Mouse (Mus musculus): ENCODE results near the gene Lgals8. TPM values are rescaled to one million over a fixed set of nuclear protein-coding genes. Genes with fewer than 3 reads are reported as not detected.
"Not testable (repeated sequence)": the region's sequence is repeated elsewhere in the genome, so short reads cannot be mapped to it uniquely, and the experiment has no call there.

Gene Lgals8
- polyA plus RNA-seq, 1 experiment from 2014 or later = 14.5 TPM

- H3K9ac ChIP-seq = no peak overlapping the region
- no peaks in the 10 kb centered on the region for H3K9me3 ChIP-seq
- H3K4me2 ChIP-seq = no peak overlapping the region
- H3K4me1 ChIP-seq = no peaks in the 10 kb centered on the region
- WGBS = 60% methylated on average over 2 of the region's 2 CpGs
- H3K36me3 ChIP-seq = no peaks in the 10 kb centered on the region
- H3K27ac ChIP-seq (replicated peaks) = no peak overlapping the region
- ATAC-seq (ENCODE audit: extremely low read depth, insufficient number of reproducible peaks, low FRiP score, low TSS enrichment) = no peak
- H3K27me3 ChIP-seq (replicated peaks) = no peaks in the 10 kb centered on the region
- H3K4me3 ChIP-seq = no peak overlapping the region
Observed at GRCm38 (mm10) chr13:12485197-12485596, 20.5 kb upstream of the Lgals8 start.

GRCm38 (mm10) chr13:12479802-12480201 lies 15.1 kb upstream of the Lgals8 start:
- no peaks in the 10 kb centered on the region for H3K9me3 ChIP-seq
- WGBS = 69% methylated on average over 6 of the region's 6 CpGs
- no peaks in the 10 kb centered on the region for H3K4me1 ChIP-seq
- no peak overlapping the region for H3K27ac ChIP-seq (replicated peaks)
- H3K27me3 ChIP-seq (replicated peaks) = no peaks in the 10 kb centered on the region
- no peaks in the 10 kb centered on the region for H3K36me3 ChIP-seq
- H3K9ac ChIP-seq = no peak overlapping the region
- no peak overlapping the region for H3K4me3 ChIP-seq
- H3K4me2 ChIP-seq = no peak overlapping the region
- ATAC-seq (ENCODE audit: extremely low read depth, insufficient number of reproducible peaks, low FRiP score, low TSS enrichment) = no peak

- Histone ChIP-seq H3K9me3 (no peaks in the 10 kb centered on the region), H3K4me2 (no peak overlapping the region), H3K4me1 (no peaks in the 10 kb centered on the region), H3K9ac (no peak overlapping the region), H3K27ac (replicated peaks) (no peak overlapping the region), H3K36me3 (no peaks in the 10 kb centered on the region), H3K4me3 (no peak overlapping the region), H3K27me3 (replicated peaks) (no peaks in the 10 kb centered on the region)
- no peak for ATAC-seq (ENCODE audit: extremely low read depth, insufficient number of reproducible peaks, low FRiP score, low TSS enrichment)
- 79% methylated on average over 15 of the region's 15 CpGs for WGBS
Observed at GRCm38 (mm10) chr13:12478301-12478700, 13.6 kb upstream of the Lgals8 start.

- H3K27ac ChIP-seq (replicated peaks) = no peak overlapping the region
- H3K4me1 ChIP-seq = no peaks in the 10 kb centered on the region
- H3K9me3 ChIP-seq = no peaks in the 10 kb centered on the region
- H3K36me3 ChIP-seq = no peaks in the 10 kb centered on the region
- H3K27me3 ChIP-seq (replicated peaks) = peaks cover 9% of the 10 kb centered on the region; the same call in 1 of the 2 replicates
- WGBS = 85% methylated on average over 4 of the region's 4 CpGs
- H3K4me2 ChIP-seq = no peak overlapping the region
- H3K9ac ChIP-seq = no peak overlapping the region
- no peak for ATAC-seq (ENCODE audit: extremely low read depth, insufficient number of reproducible peaks, low FRiP score, low TSS enrichment)
- H3K4me3 ChIP-seq = no peak overlapping the region
Observed at GRCm38 (mm10) chr13:12476886-12477285, 12.1 kb upstream of the Lgals8 start.

- no peak for ATAC-seq (ENCODE audit: extremely low read depth, insufficient number of reproducible peaks, low FRiP score, low TSS enrichment)
Observed at GRCm38 (mm10) chr13:12475239-12475638, 10.5 kb upstream of the Lgals8 start.

GRCm38 (mm10) chr13:12473724-12474378 lies 9.1 kb upstream of the Lgals8 start:
- Histone ChIP-seq H3K27me3 (replicated peaks) (peaks cover 9% of the 10 kb centered on the region; the same call in 1 of the 2 replicates), H3K4me3 (no peak overlapping the region), H3K27ac (replicated peaks) (no peak overlapping the region), H3K4me1 (no peaks in the 10 kb centered on the region), H3K36me3 (no peaks in the 10 kb centered on the region), H3K9ac (no peak overlapping the region), H3K9me3 (no peaks in the 10 kb centered on the region), H3K4me2 (no peak overlapping the region)
- ATAC-seq (ENCODE audit: extremely low read depth, insufficient number of reproducible peaks, low FRiP score, low TSS enrichment) = no peak
- WGBS = 36% methylated on average over 8 of the region's 8 CpGs

More at GRCm38 (mm10) chr13:12475239-12475638, 10.5 kb upstream of the Lgals8 start:
- peaks cover 9% of the 10 kb centered on the region; the same call in 1 of the 2 replicates for H3K27me3 ChIP-seq (replicated peaks)
- H3K9me3 ChIP-seq = no peaks in the 10 kb centered on the region
- H3K36me3 ChIP-seq = no peaks in the 10 kb centered on the region
- no peaks in the 10 kb centered on the region for H3K4me1 ChIP-seq
- H3K4me2 ChIP-seq = no peak overlapping the region
- no peak overlapping the region for H3K4me3 ChIP-seq
- 69% methylated on average over 6 of the region's 6 CpGs for WGBS
- H3K9ac ChIP-seq = no peak overlapping the region
- H3K27ac ChIP-seq (replicated peaks) = no peak overlapping the region

- Histone ChIP-seq H3K27me3 (replicated peaks) (peaks cover 9% of the 10 kb centered on the region; the same call in 1 of the 2 replicates), H3K36me3 (no peaks in the 10 kb centered on the region), H3K4me1 (no peaks in the 10 kb centered on the region), H3K27ac (replicated peaks) (no peak overlapping the region), H3K4me3 (no peak overlapping the region), H3K9me3 (no peaks in the 10 kb centered on the region), H3K9ac (no peak overlapping the region), H3K4me2 (no peak overlapping the region)
- WGBS = 84% methylated on average over 1 of the region's 1 CpGs
- ATAC-seq (ENCODE audit: extremely low read depth, insufficient number of reproducible peaks, low FRiP score, low TSS enrichment) = no peak
Observed at GRCm38 (mm10) chr13:12468488-12468887, 3.7 kb upstream of the Lgals8 start.

GRCm38 (mm10) chr13:12464159-12464558 lies 585 bp downstream of the Lgals8 start:
- not testable (repeated sequence) for H3K36me3 ChIP-seq; H3K27me3 ChIP-seq (replicated peaks); H3K27ac ChIP-seq (replicated peaks); H3K4me2 ChIP-seq; H3K4me3 ChIP-seq; H3K9me3 ChIP-seq; ATAC-seq (ENCODE audit: extremely low read depth, insufficient number of reproducible peaks, low FRiP score, low TSS enrichment); H3K9ac ChIP-seq
- WGBS = 75% methylated on average over 6 of the region's 6 CpGs
- H3K4me1 ChIP-seq = peaks cover 20% of the 10 kb centered on the region

GRCm38 (mm10) chr13:12462623-12463022 lies 2.1 kb downstream of the Lgals8 start:
- H3K4me2 ChIP-seq = no peak overlapping the region
- WGBS = 62% methylated on average over 4 of the region's 4 CpGs
- peaks cover 20% of the 10 kb centered on the region for H3K4me1 ChIP-seq
- H3K9ac ChIP-seq = no peak overlapping the region
- peaks cover 11% of the 10 kb centered on the region; the same call in 1 of the 2 replicates for H3K36me3 ChIP-seq
- no peak overlapping the region for H3K27ac ChIP-seq (replicated peaks)
- no peaks in the 10 kb centered on the region for H3K9me3 ChIP-seq
- H3K4me3 ChIP-seq = no peak overlapping the region
- no peak for ATAC-seq (ENCODE audit: extremely low read depth, insufficient number of reproducible peaks, low FRiP score, low TSS enrichment)
- H3K27me3 ChIP-seq (replicated peaks) = no peaks in the 10 kb centered on the region

GRCm38 (mm10) chr13:12461730-12462119 lies 3.0 kb downstream of the Lgals8 start:
- peak overlapping the region; percentile 83 for H3K27ac ChIP-seq (replicated peaks)
- 0 out of 2 replicates have a peak, but pooled peaks have one; percentile 10 for ATAC-seq (ENCODE audit: extremely low read depth, insufficient number of reproducible peaks, low FRiP score, low TSS enrichment)
- H3K36me3 ChIP-seq = peaks cover 14% of the 10 kb centered on the region; the same call in 1 of the 2 replicates
- peak overlapping the region; percentile 86 for H3K4me3 ChIP-seq
- peak overlapping the region; percentile 90 for H3K9ac ChIP-seq
- H3K4me1 ChIP-seq = peaks cover 20% of the 10 kb centered on the region
- no peaks in the 10 kb centered on the region for H3K9me3 ChIP-seq
- H3K27me3 ChIP-seq (replicated peaks) = no peaks in the 10 kb centered on the region
- WGBS = 3% methylated on average over 7 of the region's 7 CpGs
- peak overlapping the region; percentile 87 for H3K4me2 ChIP-seq

GRCm38 (mm10) chr13:12460881-12461729 lies 3.6 kb downstream of the Lgals8 start:
- Histone ChIP-seq H3K4me2 (peak overlapping the region; percentile 87), H3K27ac (replicated peaks) (peak overlapping the region; percentile 83), H3K27me3 (replicated peaks) (no peaks in the 10 kb centered on the region), H3K9ac (peak overlapping the region; percentile 90), H3K9me3 (no peaks in the 10 kb centered on the region), H3K4me3 (peak overlapping the region; percentile 86), H3K36me3 (peaks cover 20% of the 10 kb centered on the region; the same call in 1 of the 2 replicates), H3K4me1 (peaks cover 20% of the 10 kb centered on the region)
- WGBS = under 1% methylated on average over 59 of the region's 59 CpGs
- ATAC-seq (ENCODE audit: extremely low read depth, insufficient number of reproducible peaks, low FRiP score, low TSS enrichment) = peak; percentile 94
